Mouse (Mus musculus) splenic B cell, adult 2 months (primary cell): Measurements from ENCODE around the gene Wbp11.

Source experiments
- DNase-seq: peaks from one replicate; pipeline ENCODE4 v3.0.0-alpha.2; 2011; ENCODE audit warnings: low read depth, low spot score
- H3K27me3 ChIP-seq: 2 replicates; pipeline ENCODE4 v1.6.1; 2012; ENCODE audit warnings: mild to moderate bottlenecking, low read length, moderate library complexity, mixed read lengths; ENCODE audit not compliant: control insufficient read depth, poor library complexity, insufficient read depth, severe bottlenecking
- H3K36me3 ChIP-seq: 2 replicates; pipeline ENCODE4 v1.6.1; 2012; ENCODE audit warnings: mild to moderate bottlenecking, low read length, moderate library complexity, mixed read lengths; ENCODE audit not compliant: control insufficient read depth, poor library complexity, insufficient read depth, severe bottlenecking

Gene Wbp11

DNA sequence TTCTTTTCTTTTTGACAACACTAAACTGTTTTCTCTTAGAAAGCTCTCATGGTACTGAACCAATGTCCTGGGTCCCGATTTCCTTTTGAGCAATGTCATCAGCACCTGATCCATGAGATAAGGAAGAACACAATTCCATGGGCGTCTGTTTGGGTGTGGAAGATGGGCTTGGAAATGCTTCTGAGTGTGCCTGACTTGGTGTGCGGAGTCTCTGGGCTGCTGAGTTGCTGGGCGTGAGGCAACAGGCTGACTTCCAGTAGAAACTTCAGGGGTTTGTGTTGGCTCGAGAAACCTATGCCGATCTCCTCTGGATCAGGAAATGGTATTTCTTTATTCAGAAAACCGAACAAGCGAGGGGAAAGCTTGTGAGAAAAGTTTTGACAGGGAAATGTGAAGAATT is 58.9 kb downstream of the Wbp11 start:
- no peaks in the 10 kb centered on the region for H3K27me3 ChIP-seq
- no peak for DNase-seq

DNA sequence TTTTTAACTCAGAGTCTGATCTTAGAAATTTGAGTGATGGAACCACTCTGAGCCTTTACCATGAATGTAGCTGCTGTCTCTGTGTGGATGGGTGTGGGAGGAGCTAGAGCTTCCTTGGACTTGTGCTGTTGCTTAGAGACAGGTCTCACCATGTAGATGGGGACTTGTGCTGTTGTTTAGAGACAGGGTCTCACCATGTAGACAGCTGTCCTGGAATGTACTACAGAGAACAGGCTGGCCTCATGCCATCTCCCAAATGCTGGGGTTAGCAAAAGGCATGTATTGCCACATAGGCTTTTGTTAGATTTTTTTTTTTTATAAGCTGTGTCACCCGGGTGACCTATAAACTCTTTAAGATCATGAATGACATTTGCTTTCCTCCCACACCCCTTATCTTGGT is 64.1 kb downstream of the Wbp11 start:
- Histone ChIP-seq H3K27me3 (no peaks in the 10 kb centered on the region), H3K36me3 (no peaks in the 10 kb centered on the region)
- DNase-seq, result no peak

More for the DNA sequence above, 58.9 kb downstream of the Wbp11 start:
- H3K36me3 ChIP-seq, result no peaks in the 10 kb centered on the region
